Mouse (Mus musculus) liver, embryonic 16.5 days (tissue): ENCODE results near the gene Mybbp1a. TPM values are rescaled to one million over a fixed set of nuclear protein-coding genes. Genes with fewer than 3 reads are reported as not detected.
A peak's percentile ranks its signal among the peaks of the same experiment; 100 is the strongest.

Source experiments
- ATAC-seq: fragments of 200-750 bp; cut with Nextera tagmentation; 2 replicates; pipeline ENCODE4 v1.8.0; 2017; ENCODE audit warnings: low read depth, mild to moderate bottlenecking, moderate number of reproducible peaks, moderate library complexity
- H3K27ac ChIP-seq: fragments of 300-500 bp; sonication (generic); 2 replicates; pipeline ENCODE4 v1.5.1; 2014; ENCODE audit warnings: mild to moderate bottlenecking, low read length
- H3K27me3 ChIP-seq: fragments of 300-500 bp; sonication (generic); 2 replicates; pipeline ENCODE4 v1.6.1; 2014; ENCODE audit warnings: low read depth, low read length, mixed read lengths; ENCODE audit not compliant: control insufficient read depth, insufficient read depth
- H3K36me3 ChIP-seq: fragments of 300-500 bp; sonication (generic); 2 replicates; pipeline ENCODE4 v1.6.1; 2014; ENCODE audit warnings: mild to moderate bottlenecking; ENCODE audit not compliant: control insufficient read depth, insufficient read depth
- H3K4me1 ChIP-seq: fragments of 300-500 bp; sonication (generic); 2 replicates; pipeline ENCODE4 v1.6.1; 2014; ENCODE audit warnings: low read depth, low read length, mixed read lengths; ENCODE audit not compliant: control insufficient read depth
- H3K4me2 ChIP-seq: fragments of 300-500 bp; sonication (generic); 2 replicates; pipeline ENCODE4 v1.6.1; 2014; ENCODE audit warnings: low read depth, low read length, mixed read lengths
- H3K4me3 ChIP-seq: fragments of 300-500 bp; sonication (generic); 2 replicates; pipeline ENCODE4 v1.5.1; 2014; ENCODE audit warnings: low read depth, mild to moderate bottlenecking, low read length
- H3K9ac ChIP-seq: fragments of 300-500 bp; sonication (generic); 2 replicates; pipeline ENCODE4 v1.6.1; 2014; ENCODE audit warnings: low read depth, low read length
- H3K9me3 ChIP-seq: fragments of 300-500 bp; sonication (generic); replicated peaks from 2 replicates; pipeline ENCODE4 v1.6.1; 2016; ENCODE audit warnings: low read length; ENCODE audit not compliant: control insufficient read depth
- WGBS: fragments of 180-500 bp; shearing (Covaris S2); extraction: QIAGEN DNeasy Blood & Tissue Kit; methylation state at CpG from one replicate; pipeline ENCODE4 v1.1.7; 2014; ENCODE audit not compliant: insufficient replicate concordance; 5-methylcytosine and 5-hydroxymethylcytosine counted together
- polyA plus RNA-seq: library from polyadenylated mRNA; unstranded; fragments of >200 nt; fragmentation: Nextera tagmentation; extraction: Ambion mirVana; gene quantifications from 2 replicates; pipeline ENCODE4 v1.2.1, GENCODE M21; 2015

Gene Mybbp1a
- 62.3 and 68.2 TPM in 2 replicates for polyA plus RNA-seq

- under 1% methylated on average over 46 of the region's 46 CpGs for WGBS
- Histone ChIP-seq H3K4me2 (peak within 1 kb of the TSS; percentile 73), H3K36me3 (peaks cover 31% of the 10 kb centered on the region), H3K9ac (peak within 1 kb of the TSS; percentile 70), H3K4me1 (peaks cover 12% of the 10 kb centered on the region), H3K4me3 (peak within 1 kb of the TSS; percentile 78), H3K27me3 (no peaks in the 10 kb centered on the region), H3K9me3 (no peaks in the 10 kb centered on the region), H3K27ac (peak within 1 kb of the TSS; percentile 69)
- peak; percentile 93 for ATAC-seq
These were observed at the start of gene Mybbp1a for GRCm38 (mm10) chr11:72440965-72441664. Gene Mybbp1a, plus strand, starts transcription at chr11:72441355.

- 62% methylated on average over 3 of the region's 3 CpGs for WGBS
- no peak overlapping the region for H3K9ac ChIP-seq
- no peaks in the 10 kb centered on the region for H3K27me3 ChIP-seq
- H3K4me3 ChIP-seq, result no peak overlapping the region
- no peaks in the 10 kb centered on the region for H3K4me1 ChIP-seq
- H3K36me3 ChIP-seq, result no peaks in the 10 kb centered on the region
- no peaks in the 10 kb centered on the region for H3K9me3 ChIP-seq
- H3K27ac ChIP-seq, result no peak overlapping the region
- ATAC-seq, result no peak
- no peak overlapping the region for H3K4me2 ChIP-seq
These were observed 47.9 kb upstream of the Mybbp1a start for GRCm38 (mm10) chr11:72393243-72393642.

GRCm38 (mm10) chr11:72393669-72394068 is 47.5 kb upstream of the Mybbp1a start:
- Histone ChIP-seq H3K4me1 (no peaks in the 10 kb centered on the region), H3K9me3 (no peaks in the 10 kb centered on the region), H3K4me2 (no peak overlapping the region), H3K27me3 (no peaks in the 10 kb centered on the region), H3K27ac (no peak overlapping the region), H3K4me3 (no peak overlapping the region), H3K36me3 (no peaks in the 10 kb centered on the region), H3K9ac (no peak overlapping the region)
- ATAC-seq, result no peak
- 55% methylated on average over 5 of the region's 5 CpGs for WGBS

- Histone ChIP-seq H3K27me3 (no peaks in the 10 kb centered on the region), H3K4me3 (no peak overlapping the region), H3K36me3 (no peaks in the 10 kb centered on the region), H3K9me3 (no peaks in the 10 kb centered on the region), H3K27ac (no peak overlapping the region), H3K4me1 (no peaks in the 10 kb centered on the region), H3K9ac (no peak overlapping the region), H3K4me2 (no peak overlapping the region)
- WGBS, result 36% methylated on average over 2 of the region's 2 CpGs
- no peak for ATAC-seq
These were observed 46.5 kb upstream of the Mybbp1a start for GRCm38 (mm10) chr11:72394694-72395093.

GRCm38 (mm10) chr11:72395652-72396051 is 45.5 kb upstream of the Mybbp1a start:
- ATAC-seq, result no peak
- no peak overlapping the region for H3K4me3 ChIP-seq
- WGBS, result 74% methylated on average over 6 of the region's 6 CpGs
- H3K4me2 ChIP-seq, result no peak overlapping the region
- H3K9ac ChIP-seq, result no peak overlapping the region
- H3K27ac ChIP-seq, result no peak overlapping the region
- no peaks in the 10 kb centered on the region for H3K27me3 ChIP-seq
- no peaks in the 10 kb centered on the region for H3K4me1 ChIP-seq
- no peaks in the 10 kb centered on the region for H3K36me3 ChIP-seq
- no peaks in the 10 kb centered on the region for H3K9me3 ChIP-seq

GRCm38 (mm10) chr11:72396621-72397020 is 44.5 kb upstream of the Mybbp1a start:
- Histone ChIP-seq H3K4me1 (no peaks in the 10 kb centered on the region), H3K27me3 (no peaks in the 10 kb centered on the region), H3K36me3 (no peaks in the 10 kb centered on the region), H3K4me2 (no peak overlapping the region), H3K9me3 (no peaks in the 10 kb centered on the region), H3K9ac (no peak overlapping the region), H3K27ac (no peak overlapping the region), H3K4me3 (no peak overlapping the region)
- WGBS, result 61% methylated on average over 7 of the region's 7 CpGs
- 0 out of 2 replicates have a peak, but pooled peaks have one; percentile 16 for ATAC-seq

- ATAC-seq, result no peak
- no peak overlapping the region for H3K27ac ChIP-seq
- H3K27me3 ChIP-seq, result no peaks in the 10 kb centered on the region
- H3K9me3 ChIP-seq, result no peaks in the 10 kb centered on the region
- H3K36me3 ChIP-seq, result no peaks in the 10 kb centered on the region
- no peak overlapping the region for H3K9ac ChIP-seq
- no peak overlapping the region for H3K4me3 ChIP-seq
- WGBS, result 68% methylated on average over 10 of the region's 10 CpGs
- no peak overlapping the region for H3K4me2 ChIP-seq
- H3K4me1 ChIP-seq, result no peaks in the 10 kb centered on the region
These were observed 44.1 kb upstream of the Mybbp1a start for GRCm38 (mm10) chr11:72397072-72397471.

GRCm38 (mm10) chr11:72397811-72398525 is 43.2 kb upstream of the Mybbp1a start:
- Histone ChIP-seq H3K36me3 (no peaks in the 10 kb centered on the region), H3K9me3 (no peaks in the 10 kb centered on the region), H3K4me2 (no peak overlapping the region), H3K4me1 (no peaks in the 10 kb centered on the region), H3K27me3 (no peaks in the 10 kb centered on the region), H3K9ac (no peak overlapping the region), H3K4me3 (no peak overlapping the region), H3K27ac (no peak overlapping the region)
- 61% methylated on average over 8 of the region's 8 CpGs for WGBS
- no peak for ATAC-seq

- Histone ChIP-seq H3K36me3 (no peaks in the 10 kb centered on the region), H3K27me3 (no peaks in the 10 kb centered on the region), H3K4me1 (no peaks in the 10 kb centered on the region), H3K9ac (no peak overlapping the region), H3K27ac (no peak overlapping the region), H3K9me3 (no peaks in the 10 kb centered on the region), H3K4me3 (no peak overlapping the region), H3K4me2 (no peak overlapping the region)
- ATAC-seq, result no peak
- WGBS, result 78% methylated on average over 12 of the region's 12 CpGs
These were observed 40.1 kb upstream of the Mybbp1a start for GRCm38 (mm10) chr11:72401068-72401467.
